Mouse (Mus musculus): ENCODE results near the gene Atxn7l3.

GRCm38 (mm10) chr11:102310768-102311695, 14.6 kb upstream of the Atxn7l3 start:
- no peak for TF ChIP-seq POLR2A (IDR thresholded peaks at IDR 0.05; ENCODE audit: insufficient read depth, low read length)
- TF ChIP-seq CTCF (IDR thresholded peaks at IDR 0.05; ENCODE audit: low read depth, low read length), result no peak
- TF ChIP-seq EP300 (IDR thresholded peaks at IDR 0.05; ENCODE audit: insufficient read depth, low read depth, low read length), result no peak
